In the genomic region with DNA sequence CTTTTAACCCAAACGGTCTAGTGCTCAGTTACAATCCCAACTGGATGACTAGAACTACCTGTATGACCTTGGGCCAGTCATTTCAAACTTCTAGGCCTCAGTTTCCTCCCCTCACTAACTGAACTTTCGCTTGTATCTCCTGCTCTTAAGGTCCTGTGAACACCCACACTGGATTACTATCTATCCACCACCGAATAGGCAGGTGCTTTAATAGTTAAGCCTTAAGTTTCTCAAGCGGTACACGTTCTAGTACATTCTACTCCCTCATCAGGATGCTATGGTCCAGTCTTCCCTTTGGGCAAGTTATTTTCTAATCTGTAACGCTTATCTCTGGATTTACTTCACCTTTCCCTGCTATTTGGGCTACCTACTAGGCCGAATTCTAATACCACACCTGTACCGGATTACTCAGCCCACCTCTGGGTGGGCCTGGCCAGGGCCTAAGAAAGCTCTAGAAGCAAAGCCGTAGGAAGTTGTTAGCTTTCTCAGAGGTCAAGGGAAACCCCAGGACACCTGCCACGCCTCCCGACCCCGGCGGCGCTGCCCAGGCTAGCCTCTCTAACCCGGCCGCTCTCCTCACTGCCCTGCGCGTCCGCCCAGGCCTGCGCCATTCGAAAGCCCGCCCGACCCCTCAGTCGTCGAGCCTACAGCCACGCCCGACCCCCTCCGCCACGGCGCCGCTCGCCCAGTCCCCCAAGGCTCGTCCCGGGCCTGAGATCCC, we compare ENCODE assay signal across 8 mouse cellular contexts. TPM values are rescaled to one million over a fixed set of nuclear protein-coding genes. Genes with fewer than 3 reads are reported as not detected.
DNase-seq lines count a peak whose midpoint lies in the region; ATAC-seq and TF ChIP-seq lines count a peak whose summit lies in the region.

No protein-coding gene starts in this region.

- no peak for TF ChIP-seq CTCF in liver, embryonic 14.5 days (IDR thresholded peaks at IDR 0.05; ENCODE audit: low read depth)

- peak; percentile 65 for ATAC-seq in heart, embryonic 15.5 days (replicated peaks; ENCODE audit: insufficient number of reproducible peaks, insufficient read depth, low FRiP score, low read depth)
- peak; percentile 44 for ATAC-seq in liver, embryonic 14.5 days (ENCODE audit: insufficient read depth)
- ATAC-seq in stomach, embryonic 14.5 days (ENCODE audit: insufficient number of reproducible peaks, insufficient read depth, low FRiP score, low read depth): peak; percentile 57; the same call in 1 of the 2 replicates

- peak overlapping the region; percentile 91 for H3K27ac ChIP-seq in heart, embryonic 15.5 days
- H3K27ac ChIP-seq in liver, embryonic 14.5 days: peak overlapping the region; percentile 76
- peak overlapping the region; percentile 90 for H3K27ac ChIP-seq in stomach, embryonic 14.5 days (ENCODE audit: low read length)

- H3K27me3 ChIP-seq in heart, embryonic 15.5 days: no peaks in the 10 kb centered on the region
- H3K27me3 ChIP-seq in liver, embryonic 14.5 days (ENCODE audit: control insufficient read depth, insufficient read depth, low read length): no peaks in the 10 kb centered on the region
- H3K27me3 ChIP-seq in stomach, embryonic 14.5 days (ENCODE audit: control insufficient read depth, insufficient read depth, low read length): no peaks in the 10 kb centered on the region

- DNase-seq in kidney, adult 18-20 months: peak; percentile 9
- no peak for DNase-seq in kidney, postnatal 14 days
- peak; percentile 4 for DNase-seq in T-cell, adult 2 months (ENCODE audit: low spot score)
- peak; percentile 19 to 41 (median 32) for DNase-seq in liver, embryonic 14.5 days (ENCODE audit: low read depth in 3 of 3, low spot score in 3 of 3)
- DNase-seq in left cerebral cortex, postnatal 14 days (ENCODE audit: low spot score in 2 of 2): no peak
- DNase-seq in frontal cortex, postnatal 14 days (ENCODE audit: low spot score in 2 of 2): no peak

- H3K4me2 ChIP-seq in heart, embryonic 15.5 days: peak overlapping the region; percentile 66
- peak overlapping the region; percentile 85 for H3K4me2 ChIP-seq in liver, embryonic 14.5 days (ENCODE audit: low read depth)
- H3K4me2 ChIP-seq in stomach, embryonic 14.5 days (replicated peaks; ENCODE audit: low read depth, low read length): peak overlapping the region; percentile 85

- H3K4me1 ChIP-seq in heart, embryonic 15.5 days (replicated peaks): peaks cover 33% of the 10 kb centered on the region
- H3K4me1 ChIP-seq in liver, embryonic 14.5 days (replicated peaks; ENCODE audit: control insufficient read depth in 2 of 2, insufficient read depth in 2 of 2, low read length in 1 of 2): peaks cover 23 to 24% of the 10 kb centered on the region in 2 experiments
- peaks cover 18% of the 10 kb centered on the region for H3K4me1 ChIP-seq in stomach, embryonic 14.5 days (ENCODE audit: control insufficient read depth, insufficient read depth, low read length)

- under 1% methylated on average over 34 of the region's 34 CpGs for WGBS in heart, embryonic 15.5 days
- WGBS in liver, embryonic 14.5 days (ENCODE audit: insufficient replicate concordance): under 1% methylated on average over 34 of the region's 34 CpGs
- under 1% methylated on average over 34 of the region's 34 CpGs for WGBS in stomach, embryonic 14.5 days

- peak overlapping the region; percentile 93 for H3K9ac ChIP-seq in heart, embryonic 15.5 days
- H3K9ac ChIP-seq in liver, embryonic 14.5 days (replicated peaks): peak overlapping the region; percentile 96
- peak overlapping the region; percentile 96 for H3K9ac ChIP-seq in stomach, embryonic 14.5 days (replicated peaks; ENCODE audit: low read depth, low read length)

- no peaks in the 10 kb centered on the region for H3K9me3 ChIP-seq in heart, embryonic 15.5 days (replicated peaks)
- H3K9me3 ChIP-seq in liver, embryonic 14.5 days (ENCODE audit: control insufficient read depth, low read length): no peaks in the 10 kb centered on the region
- H3K9me3 ChIP-seq in stomach, embryonic 14.5 days (ENCODE audit: control insufficient read depth, low read depth, low read length): no peaks in the 10 kb centered on the region

- intact Hi-C loops in left cerebral cortex, postnatal 14 days (cut with DNase I): loop anchor here (5.0 kb wide), 1 partner anchor 37 kb away; no protein-coding TSS in a partner anchor

- peak overlapping the region; percentile 83 for H3K4me3 ChIP-seq in heart, embryonic 15.5 days
- peak overlapping the region; percentile 88 to 91 for H3K4me3 ChIP-seq in liver, embryonic 14.5 days (ENCODE audit: insufficient read depth in 1 of 2, low read depth in 2 of 2, low read length in 2 of 2)
- peak overlapping the region; percentile 87 for H3K4me3 ChIP-seq in stomach, embryonic 14.5 days (ENCODE audit: low read depth, low read length)

- H3K36me3 ChIP-seq in heart, embryonic 15.5 days: no peaks in the 10 kb centered on the region
- no peaks in the 10 kb centered on the region; the same call in 1 of the 2 replicates for H3K36me3 ChIP-seq in liver, embryonic 14.5 days (replicated peaks; ENCODE audit: control insufficient read depth, insufficient read depth, low read depth)
- peaks cover 1% of the 10 kb centered on the region; the same call in 1 of the 2 replicates for H3K36me3 ChIP-seq in stomach, embryonic 14.5 days (ENCODE audit: control insufficient read depth, insufficient read depth, low read length)

- no peak for TF ChIP-seq EP300 in liver, embryonic 14.5 days (IDR thresholded peaks at IDR 0.05; ENCODE audit: low read depth)

RNA-seq across cellular contexts. Expression of a gene that starts 0.6 kb away (rescaled TPM):
- 247 and 251 TPM in 2 replicates for polyA plus RNA-seq in heart, embryonic 15.5 days (2015; fragmentation: Nextera tagmentation; extraction: Ambion mirVana)
- polyA plus RNA-seq in liver, embryonic 14.5 days (2012; rRNA removed): 55.3 and 91.6 TPM in 2 replicates
- 136 and 143 TPM in 2 replicates for polyA plus RNA-seq in liver, embryonic 14.5 days (2014; fragmentation: Nextera tagmentation; extraction: Ambion mirVana)
- 221 and 248 TPM in 2 replicates for polyA plus RNA-seq in stomach, embryonic 14.5 days (2014; fragmentation: Nextera tagmentation; extraction: Ambion mirVana)
- total RNA-seq in left cerebral cortex, postnatal 14 days (2021): 100 to 1,000 TPM; 404 to 407 TPM

RNA-seq across cellular contexts. Expression of a gene that starts 29.4 kb away (rescaled TPM):
- 0.20 and 0.30 TPM in 2 replicates for polyA plus RNA-seq in heart, embryonic 15.5 days (2015; fragmentation: Nextera tagmentation; extraction: Ambion mirVana)
- 0.08 TPM in 1 of 2 replicates, not detected in the other for polyA plus RNA-seq in liver, embryonic 14.5 days (2012; rRNA removed)
- not detected in 2 replicates for polyA plus RNA-seq in liver, embryonic 14.5 days (2014; fragmentation: Nextera tagmentation; extraction: Ambion mirVana)
- polyA plus RNA-seq in stomach, embryonic 14.5 days (2014; fragmentation: Nextera tagmentation; extraction: Ambion mirVana): 0.51 TPM in 1 of 2 replicates, not detected in the other
- not detected for total RNA-seq in left cerebral cortex, postnatal 14 days (2021)

RNA-seq across cellular contexts. Expression of a gene that starts 32.8 kb away (rescaled TPM):
- polyA plus RNA-seq in heart, embryonic 15.5 days (2015; fragmentation: Nextera tagmentation; extraction: Ambion mirVana): 3.2 and 3.8 TPM in 2 replicates
- 3.3 and 3.4 TPM in 2 replicates for polyA plus RNA-seq in liver, embryonic 14.5 days (2012; rRNA removed)
- 1.9 and 2.5 TPM in 2 replicates for polyA plus RNA-seq in liver, embryonic 14.5 days (2014; fragmentation: Nextera tagmentation; extraction: Ambion mirVana)
- polyA plus RNA-seq in stomach, embryonic 14.5 days (2014; fragmentation: Nextera tagmentation; extraction: Ambion mirVana): 9.9 and 10.0 TPM in 2 replicates
- total RNA-seq in left cerebral cortex, postnatal 14 days (2021): 1 to 10 TPM; 8.8 to 8.9 TPM

RNA-seq across cellular contexts. Expression of a gene that starts 51.9 kb away (rescaled TPM):
- 190 and 235 TPM in 2 replicates for polyA plus RNA-seq in heart, embryonic 15.5 days (2015; fragmentation: Nextera tagmentation; extraction: Ambion mirVana)
- 163 and 200 TPM in 2 replicates for polyA plus RNA-seq in liver, embryonic 14.5 days (2012; rRNA removed)
- polyA plus RNA-seq in liver, embryonic 14.5 days (2014; fragmentation: Nextera tagmentation; extraction: Ambion mirVana): 101 and 120 TPM in 2 replicates
- polyA plus RNA-seq in stomach, embryonic 14.5 days (2014; fragmentation: Nextera tagmentation; extraction: Ambion mirVana): 475 and 496 TPM in 2 replicates
- total RNA-seq in left cerebral cortex, postnatal 14 days (2021): 100 to 1,000 TPM; 201 to 225 TPM

Comparison
In these comparisons a context has a peak if more than half of its experiments do, and no peak if none do; other contexts are left out.
1. DNase-seq: peak in kidney, adult 18-20 months (single experiment), T-cell, adult 2 months (single experiment) and liver, embryonic 14.5 days (3 of 3); none in kidney, postnatal 14 days (single experiment), left cerebral cortex, postnatal 14 days (0 of 2) and frontal cortex, postnatal 14 days (0 of 2).
2. Peak in every context shown above with its lines, with median percentiles within 50 percentile points of each other: ATAC-seq, H3K27ac ChIP-seq, H3K4me2 ChIP-seq, H3K4me3 ChIP-seq and H3K9ac ChIP-seq.